Mouse (Mus musculus): ENCODE measurements around the gene Hlcs.

GRCm38 (mm10) chr16:94345733-94346132 is 32.4 kb upstream of the Hlcs start:
- TF ChIP-seq CTCF (IDR thresholded peaks at IDR 0.05) (no peak), POLR2A (IDR thresholded peaks at IDR 0.05; ENCODE audit: insufficient read depth, low read depth, low read length) (no peak)

All from heart, adult 2 months (tissue).